Mouse (Mus musculus) layer of hippocampus, adult 18-20 months (tissue): ENCODE measurements at regions not wholly inside any gene's neighbourhood (a gene's known extent, or its start where the extent isn't known, plus 50 kb on each side); places are given as distances from the start of the nearest gene placed in this dataset.
A peak's percentile ranks its signal among the peaks of the same experiment; 100 is the strongest.

Source experiments
- DNase-seq, 2 experiments: peaks; one replicate each; pipeline ENCODE4 v3.0.0; 2022; ENCODE audit warnings: low spot score in 2 of 2

DNA sequence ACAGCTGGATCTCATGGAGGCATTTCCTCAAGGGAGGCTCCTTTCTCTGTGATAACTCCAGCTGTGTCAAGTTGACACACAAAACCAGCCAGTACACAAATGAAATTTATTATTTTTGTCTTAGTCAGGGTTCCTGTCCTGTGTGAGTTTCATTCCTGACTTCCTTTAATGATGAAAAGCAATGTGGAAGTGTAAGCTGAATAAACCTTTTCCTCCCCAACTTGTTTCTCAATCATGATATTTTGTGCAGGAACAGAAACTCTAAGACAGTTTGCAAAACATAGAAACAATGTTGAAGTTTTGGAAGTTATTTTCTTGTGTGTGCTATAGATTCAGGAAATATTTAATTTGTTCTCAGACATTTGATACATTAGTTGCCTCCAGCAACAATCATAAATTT lies 526.9 kb downstream of the 1700017N19Rik start:
- DNase-seq: no peak

DNA sequence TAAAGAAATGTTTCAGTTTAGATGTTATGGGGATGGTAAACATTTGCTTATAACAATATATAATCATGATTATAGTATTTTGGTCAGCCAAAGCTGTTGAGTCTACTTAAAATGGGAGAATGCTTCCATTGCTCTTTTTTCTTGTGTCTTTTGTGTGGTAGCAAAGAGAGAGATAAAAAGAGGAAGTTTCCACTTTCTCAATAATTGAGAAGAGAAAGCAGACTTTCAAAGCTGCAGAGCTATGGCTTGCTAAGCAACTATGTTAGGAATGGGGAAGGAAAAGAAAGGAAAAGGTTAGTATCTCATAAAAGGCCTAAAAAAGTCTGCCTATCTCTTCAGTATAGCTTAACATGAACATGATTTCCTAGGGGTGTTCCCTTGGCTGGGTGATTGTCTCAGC lies 529.9 kb downstream of the 1700017N19Rik start:
- DNase-seq: no peak

DNA sequence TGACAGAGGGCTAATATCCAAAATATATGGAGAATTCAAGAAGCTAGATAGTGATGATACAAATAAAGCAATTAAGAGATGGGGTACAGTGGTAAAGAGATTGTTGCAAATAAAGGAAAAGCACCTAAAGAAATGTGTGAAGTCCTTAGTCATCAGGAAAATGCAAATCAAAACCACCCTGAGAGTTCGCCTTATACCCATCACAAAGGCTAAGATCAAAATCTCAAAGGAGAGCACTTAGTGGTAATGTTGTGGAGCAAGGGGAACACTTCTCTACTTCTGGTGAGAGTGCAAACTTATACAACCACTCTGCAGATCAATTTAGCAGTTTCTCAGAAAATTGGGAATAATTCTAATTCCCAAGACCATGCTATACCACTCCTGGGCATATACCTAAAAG lies 514.2 kb upstream of the Mgat4c start:
- no peak for DNase-seq

DNA sequence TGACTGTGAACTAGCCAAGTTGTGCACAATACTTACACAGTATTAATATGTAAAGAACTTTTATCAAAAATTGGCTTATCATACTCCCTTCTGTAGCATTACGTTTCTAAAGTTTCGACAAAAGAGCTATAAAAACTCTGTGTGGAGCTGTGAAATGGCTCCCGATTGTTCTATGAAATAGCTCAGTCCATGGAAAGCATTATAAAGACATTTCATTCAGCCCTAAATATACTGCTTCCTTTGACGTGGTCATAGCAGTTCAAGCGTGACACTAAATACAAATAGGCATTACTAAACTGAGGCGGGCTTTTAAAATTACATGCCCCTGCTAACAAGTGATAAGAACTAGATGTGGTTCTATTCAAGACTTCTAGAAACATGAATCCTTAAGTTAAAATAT lies 509.5 kb upstream of the Mgat4c start:
- DNase-seq: no peak

DNA sequence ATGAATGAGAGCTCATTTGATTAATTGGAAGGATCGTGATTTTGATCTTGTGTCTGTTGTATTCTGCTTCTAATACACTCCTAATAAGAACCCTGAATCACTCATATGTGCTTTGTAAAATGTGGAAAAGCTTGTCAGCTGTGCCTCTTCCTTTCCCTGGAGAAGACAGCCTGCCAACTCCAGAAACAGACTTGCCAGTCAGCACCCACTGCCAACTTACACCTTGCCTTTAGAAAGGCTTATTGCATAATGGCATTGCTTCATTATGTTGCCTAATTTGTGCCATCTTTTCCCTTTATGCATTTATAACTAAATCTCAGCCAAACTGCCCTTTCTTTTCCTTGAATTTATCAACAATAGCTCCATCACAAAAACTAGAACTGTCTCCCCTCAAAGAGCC lies 492.1 kb upstream of the Mgat4c start:
- peak; percentile 35 to 55 for DNase-seq
